Mouse (Mus musculus) C2C12 (cell line): Measurements from ENCODE around the gene Tssk1. TPM values are rescaled to one million over a fixed set of nuclear protein-coding genes. Genes with fewer than 3 reads are reported as not detected.

Experiments
- H3K27me3 ChIP-seq: one replicate; pipeline ENCODE4 v1.6.1; 2011; ENCODE audit not compliant: control insufficient read depth, insufficient read depth, insufficient read length
- H3K36me3 ChIP-seq: one replicate; pipeline ENCODE4 v1.6.1; 2011; ENCODE audit not compliant: control insufficient read depth, insufficient read depth
- H3K4me3 ChIP-seq: one replicate; pipeline ENCODE4 v1.5.1; 2011; ENCODE audit warnings: mild to moderate bottlenecking, control low read depth; ENCODE audit not compliant: poor library complexity, insufficient read depth, severe bottlenecking
- H3K79me2 ChIP-seq: one replicate; pipeline ENCODE4 v1.6.1; 2011; ENCODE audit not compliant: control insufficient read depth, insufficient read depth
- H3K79me3 ChIP-seq: one replicate; pipeline ENCODE4 v1.6.1; 2011; ENCODE audit warnings: low read depth, control low read depth
- H3ac ChIP-seq: one replicate; pipeline ENCODE3; 2011; ENCODE audit warnings: low read depth; ENCODE audit not compliant: control insufficient read depth, insufficient read length
- CEBPB ChIP-seq: IDR thresholded peaks from one replicate; pipeline ENCODE4 v1.6.1; 2011; ENCODE audit warnings: low read depth, mild to moderate bottlenecking, control low read depth, moderate library complexity
- CTCF ChIP-seq: IDR thresholded peaks from one replicate; pipeline ENCODE4 v1.5.1; 2011; ENCODE audit not compliant: control insufficient read depth, insufficient read depth, insufficient read length
- FOSL1 ChIP-seq: IDR thresholded peaks from one replicate; pipeline ENCODE4 v1.8.0; 2011; ENCODE audit warnings: mild to moderate bottlenecking, low read length; ENCODE audit not compliant: poor library complexity, insufficient read depth, severe bottlenecking
- MAX ChIP-seq: IDR thresholded peaks from one replicate; pipeline ENCODE4 v1.6.1; 2011; ENCODE audit warnings: mild to moderate bottlenecking, control low read depth
- MYOD1 ChIP-seq: IDR thresholded peaks from one replicate; pipeline ENCODE4 v1.6.1; 2011; ENCODE audit warnings: low read depth; ENCODE audit not compliant: control insufficient read depth, insufficient read length
- MYOG ChIP-seq: IDR thresholded peaks from one replicate; pipeline ENCODE4 v1.6.1; 2011; ENCODE audit not compliant: control insufficient read depth, insufficient read length; ENCODE audit errors: extremely low read depth
- USF1 ChIP-seq: IDR thresholded peaks from one replicate; pipeline ENCODE4 v1.6.1; 2011; ENCODE audit warnings: low read depth, mild to moderate bottlenecking, control low read depth, moderate library complexity
- long read RNA-seq, 2 experiments: library from polyadenylated mRNA; unstranded; transcript quantifications; one replicate each; pipeline ENCODE4 v2.0.0; 2019 to 2020
- polyA plus RNA-seq: library from polyadenylated mRNA; unstranded; fragments of >200 nt; fragmentation: generic; extraction: Trizol; gene quantifications from one replicate; pipeline ENCODE4 v1.2.1, GENCODE M21; 2012; ENCODE audit warnings: missing spikeins

Gene Tssk1
- polyA plus RNA-seq: 0.05 TPM
- long read RNA-seq, experiment 1: 0 reads
- long read RNA-seq, experiment 2: 0 reads

DNA sequence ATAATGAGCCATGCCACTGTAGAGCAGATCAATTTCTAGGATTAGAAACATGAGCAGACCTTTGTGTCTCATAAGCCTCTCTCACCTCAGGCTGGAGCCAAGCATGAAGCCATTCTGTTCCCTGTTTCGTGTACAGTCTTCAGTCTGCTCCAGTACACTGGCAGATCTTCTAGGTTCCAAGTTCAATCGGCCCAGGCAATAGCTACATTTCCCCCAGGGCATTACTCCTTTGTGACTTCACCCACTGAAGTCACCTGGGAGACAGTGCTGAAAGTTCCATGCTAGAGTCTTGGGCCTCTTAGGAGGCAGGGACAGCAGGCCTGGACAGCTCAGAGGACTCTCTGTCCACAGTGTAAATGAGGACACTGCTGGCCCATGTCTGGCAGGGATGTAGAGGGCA, at the start of gene Tssk1:
TSS of gene Tssk1 (plus strand) at position 301 of the 400 bp plus-strand sequence.
- no peak within 1 kb of the TSS for H3ac ChIP-seq
- no peaks in the 10 kb centered on the region for H3K36me3 ChIP-seq
- no peak for TF ChIP-seq MYOG
- no peak for TF ChIP-seq FOSL1
- no peak for TF ChIP-seq MAX
- TF ChIP-seq CEBPB: no peak
- no peak for TF ChIP-seq MYOD1
- no peak for TF ChIP-seq USF1
- no peak for TF ChIP-seq CTCF
- no peaks in the 10 kb centered on the region for H3K27me3 ChIP-seq
- no peak within 1 kb of the TSS for H3K4me3 ChIP-seq
- peaks cover 17% of the 10 kb centered on the region for H3K79me3 ChIP-seq
- H3K79me2 ChIP-seq: peaks cover 25% of the 10 kb centered on the region

DNA sequence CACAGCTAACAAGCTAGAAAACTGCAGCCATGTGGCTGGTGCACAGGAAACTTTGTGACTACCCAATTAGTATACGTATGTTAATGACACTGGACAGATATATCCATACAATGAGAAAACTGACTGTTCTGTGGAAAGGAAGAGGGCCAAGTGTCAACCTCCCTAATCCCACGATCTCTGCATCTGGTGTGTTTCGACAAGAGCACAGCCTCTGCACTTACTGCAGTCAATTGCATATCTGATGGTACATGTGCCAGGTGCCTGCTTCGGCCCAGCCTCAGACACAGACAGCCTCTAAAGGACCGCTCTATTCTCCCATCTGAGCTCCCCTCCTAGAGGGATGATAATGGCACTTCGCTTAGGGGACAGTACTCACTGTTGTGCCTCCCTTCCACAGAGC, 45.6 kb upstream of the Tssk1 start:
- H3K36me3 ChIP-seq: peaks cover 66% of the 10 kb centered on the region
- H3K4me3 ChIP-seq: no peak overlapping the region
- H3K27me3 ChIP-seq: no peaks in the 10 kb centered on the region
- no peak for TF ChIP-seq FOSL1
- no peak for TF ChIP-seq CTCF
- TF ChIP-seq MYOG: no peak
- no peak for TF ChIP-seq USF1
- no peak for TF ChIP-seq CEBPB
- no peak for TF ChIP-seq MYOD1
- no peak for TF ChIP-seq MAX
- no peak overlapping the region for H3ac ChIP-seq
- no peaks in the 10 kb centered on the region for H3K79me2 ChIP-seq
- H3K79me3 ChIP-seq: no peaks in the 10 kb centered on the region

DNA sequence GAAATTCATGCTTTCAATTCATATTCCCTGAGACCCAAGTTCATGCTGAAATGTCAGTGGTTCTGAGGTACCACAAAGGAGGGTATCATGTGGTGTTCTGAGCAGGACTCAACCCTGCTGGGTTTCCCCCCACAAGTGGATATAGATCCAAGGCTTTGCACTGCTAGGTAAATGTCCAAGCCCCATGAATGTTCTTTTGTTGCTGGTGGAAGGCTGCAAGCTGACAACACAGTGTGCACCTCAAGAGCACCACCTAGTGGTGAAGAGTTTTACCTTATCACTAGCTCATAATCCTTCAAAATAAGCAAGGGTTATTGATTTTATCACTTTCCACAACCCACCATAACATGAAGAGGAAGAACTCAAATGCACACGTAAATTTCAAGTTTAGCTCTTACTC, 45.1 kb upstream of the Tssk1 start:
- no peaks in the 10 kb centered on the region for H3K27me3 ChIP-seq
- no peaks in the 10 kb centered on the region for H3K79me3 ChIP-seq
- no peaks in the 10 kb centered on the region for H3K79me2 ChIP-seq
- no peak overlapping the region for H3ac ChIP-seq
- TF ChIP-seq MAX: no peak
- no peak for TF ChIP-seq FOSL1
- H3K4me3 ChIP-seq: no peak overlapping the region
- H3K36me3 ChIP-seq: peaks cover 71% of the 10 kb centered on the region

DNA sequence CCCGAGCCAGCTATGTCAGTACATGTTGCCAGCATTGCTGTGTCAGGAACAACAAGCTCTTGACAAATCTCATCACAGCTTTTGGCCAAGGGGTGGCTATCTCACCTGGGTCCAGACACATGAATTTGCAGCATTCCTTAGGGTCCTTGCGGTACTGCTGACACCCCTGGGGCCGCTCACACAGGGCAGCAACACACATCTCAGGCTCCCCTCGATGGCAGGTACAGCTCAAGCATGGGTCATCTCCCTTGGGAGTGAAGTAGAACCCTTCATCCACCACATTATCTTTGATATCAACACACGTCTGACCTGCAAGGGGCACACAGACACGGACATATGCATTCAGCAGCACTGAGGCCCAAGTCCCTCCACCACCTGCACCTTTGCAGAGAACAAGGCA, 44.5 kb upstream of the Tssk1 start:
- TF ChIP-seq MAX (no peak), MYOD1 (no peak)
- H3K36me3 ChIP-seq: peaks cover 73% of the 10 kb centered on the region
- H3K79me3 ChIP-seq: no peaks in the 10 kb centered on the region
- H3K4me3 ChIP-seq: no peak overlapping the region
- H3ac ChIP-seq: no peak overlapping the region
- no peaks in the 10 kb centered on the region for H3K79me2 ChIP-seq
- H3K27me3 ChIP-seq: no peaks in the 10 kb centered on the region

DNA sequence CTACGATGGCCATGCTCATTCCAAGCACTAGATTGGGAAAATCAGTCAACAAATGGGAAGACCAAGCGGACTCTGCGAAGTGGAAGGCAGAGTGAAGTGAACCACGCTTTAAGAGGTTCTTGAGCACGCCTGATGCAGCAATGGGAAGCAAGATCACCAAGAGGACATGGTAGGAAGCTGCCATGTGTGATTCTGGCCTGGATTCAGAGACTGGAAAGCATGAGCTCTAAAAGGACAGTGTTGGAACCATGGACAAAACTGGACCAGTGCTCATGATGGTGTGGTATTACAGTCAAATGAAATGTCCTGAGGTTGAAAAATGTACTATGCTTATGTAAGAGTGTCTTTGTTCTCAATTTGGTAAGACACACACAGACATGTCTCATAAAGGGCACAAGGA, 42.7 kb upstream of the Tssk1 start:
- H3K36me3 ChIP-seq: peaks cover 74% of the 10 kb centered on the region

DNA sequence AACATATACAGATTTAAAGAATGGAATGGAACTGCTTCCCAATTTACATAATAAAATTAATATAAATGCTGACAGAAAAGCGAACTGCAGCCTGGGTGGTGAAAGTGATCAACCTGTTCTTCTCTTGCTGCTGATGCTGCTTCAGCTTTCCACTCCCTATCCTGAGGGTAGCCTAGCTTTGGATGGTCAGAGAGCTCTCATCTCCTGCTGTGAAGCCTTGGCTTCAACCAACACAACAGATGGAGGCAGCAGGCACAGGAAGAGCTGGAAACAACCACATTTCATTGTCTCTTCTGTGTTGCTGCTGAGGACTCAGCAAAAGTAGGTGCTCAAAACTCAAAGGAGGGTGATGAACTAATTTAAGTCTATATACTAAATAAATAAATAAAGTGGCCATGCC, 42.2 kb upstream of the Tssk1 start:
- no peak for TF ChIP-seq MYOG
- no peak for TF ChIP-seq FOSL1
- TF ChIP-seq MYOD1: no peak
- TF ChIP-seq USF1: no peak
- no peak for TF ChIP-seq CEBPB
- TF ChIP-seq MAX: no peak
- no peak for TF ChIP-seq CTCF
- Histone ChIP-seq H3ac (no peak overlapping the region), H3K79me3 (no peaks in the 10 kb centered on the region), H3K4me3 (no peak overlapping the region), H3K36me3 (peaks cover 74% of the 10 kb centered on the region), H3K27me3 (no peaks in the 10 kb centered on the region), H3K79me2 (no peaks in the 10 kb centered on the region)

More for the DNA sequence above, 42.7 kb upstream of the Tssk1 start:
- TF ChIP-seq MYOD1 (no peak), CTCF (no peak), USF1 (no peak), MAX (no peak), MYOG (no peak), FOSL1 (no peak), CEBPB (no peak)
- H3K27me3 ChIP-seq: no peaks in the 10 kb centered on the region
- no peaks in the 10 kb centered on the region for H3K79me3 ChIP-seq
- no peak overlapping the region for H3K4me3 ChIP-seq
- no peak overlapping the region for H3ac ChIP-seq
- no peaks in the 10 kb centered on the region for H3K79me2 ChIP-seq
